Mouse (Mus musculus) hindbrain, embryonic 16.5 days (tissue): ENCODE measurements around the gene Ubox5. TPM values are rescaled to one million over a fixed set of nuclear protein-coding genes. Genes with fewer than 3 reads are reported as not detected.

Experiments
- ATAC-seq: fragments of 200-750 bp; cut with Nextera tagmentation; 2 replicates; pipeline ENCODE4 v1.8.0; 2017; ENCODE audit warnings: moderate TSS enrichment, moderate library complexity
- H3K27ac ChIP-seq: fragments of 300-500 bp; sonication (generic); 2 replicates; pipeline ENCODE4 v1.5.1; 2014; ENCODE audit warnings: low read depth, mild to moderate bottlenecking, control low read depth, low read length, moderate library complexity
- H3K27me3 ChIP-seq: fragments of 300-500 bp; sonication (generic); replicated peaks from 2 replicates; pipeline ENCODE4 v1.6.1; 2014; ENCODE audit warnings: low read length; ENCODE audit not compliant: control insufficient read depth, insufficient read depth
- H3K36me3 ChIP-seq: fragments of 300-500 bp; sonication (generic); 2 replicates; pipeline ENCODE4 v1.6.1; 2014; ENCODE audit warnings: mild to moderate bottlenecking, low read length, moderate library complexity, mixed read lengths; ENCODE audit not compliant: control insufficient read depth, insufficient read depth
- H3K4me1 ChIP-seq: fragments of 300-500 bp; sonication (generic); 2 replicates; pipeline ENCODE4 v1.6.1; 2014; ENCODE audit warnings: low read depth, low read length; ENCODE audit not compliant: control insufficient read depth, insufficient read depth
- H3K4me2 ChIP-seq: fragments of 300-500 bp; sonication (generic); 2 replicates; pipeline ENCODE4 v1.6.1; 2014; ENCODE audit warnings: mild to moderate bottlenecking, low read length, control low read depth, moderate library complexity
- H3K4me3 ChIP-seq: fragments of 300-500 bp; sonication (generic); 2 replicates; pipeline ENCODE4 v1.5.1; 2014; ENCODE audit warnings: mild to moderate bottlenecking, low read length, control low read depth, moderate library complexity
- H3K9ac ChIP-seq: fragments of 300-500 bp; sonication (generic); 2 replicates; pipeline ENCODE4 v1.6.1; 2014; ENCODE audit warnings: low read depth, mild to moderate bottlenecking, control low read depth, low read length, moderate library complexity
- H3K9me3 ChIP-seq: fragments of 300-500 bp; sonication (generic); 2 replicates; pipeline ENCODE4 v1.6.1; 2014; ENCODE audit warnings: mild to moderate bottlenecking, low read length, moderate library complexity; ENCODE audit not compliant: control insufficient read depth
- WGBS: fragments of 180-500 bp; shearing (Covaris S2); extraction: QIAGEN DNeasy Blood & Tissue Kit; methylation state at CpG from one replicate; pipeline ENCODE4 v1.1.7; 2014; 5-methylcytosine and 5-hydroxymethylcytosine counted together
- polyA plus RNA-seq: library from polyadenylated mRNA; unstranded; fragments of >200 nt; fragmentation: Nextera tagmentation; extraction: Ambion mirVana; gene quantifications from 2 replicates; pipeline ENCODE4 v1.2.1, GENCODE M21; 2015

The Ubox5 gene
- polyA plus RNA-seq, 1 experiment from 2014 or later, result 8.9 TPM

DNA sequence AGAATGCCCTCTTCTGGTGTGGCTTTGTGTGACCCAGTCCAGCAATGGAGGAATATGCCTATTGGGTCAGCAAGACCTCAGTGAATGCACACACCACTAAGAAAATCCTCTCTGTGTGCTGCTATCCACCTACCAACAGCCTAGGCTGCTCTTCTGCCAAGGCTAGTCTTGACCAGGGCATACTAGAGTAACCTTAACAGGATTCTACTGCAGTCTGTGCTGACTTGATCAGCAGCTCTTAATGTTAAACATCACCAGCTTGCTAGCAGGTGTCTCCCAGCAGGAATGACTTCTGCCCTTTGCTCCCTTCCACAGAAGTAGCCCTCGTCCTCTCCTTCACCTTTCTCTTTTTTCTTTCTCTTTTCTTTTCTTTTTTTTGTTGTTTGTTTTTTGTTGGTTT, 73.5 kb downstream of the Ubox5 start:
- 82% methylated on average over 1 of the region's 1 CpGs for WGBS

DNA sequence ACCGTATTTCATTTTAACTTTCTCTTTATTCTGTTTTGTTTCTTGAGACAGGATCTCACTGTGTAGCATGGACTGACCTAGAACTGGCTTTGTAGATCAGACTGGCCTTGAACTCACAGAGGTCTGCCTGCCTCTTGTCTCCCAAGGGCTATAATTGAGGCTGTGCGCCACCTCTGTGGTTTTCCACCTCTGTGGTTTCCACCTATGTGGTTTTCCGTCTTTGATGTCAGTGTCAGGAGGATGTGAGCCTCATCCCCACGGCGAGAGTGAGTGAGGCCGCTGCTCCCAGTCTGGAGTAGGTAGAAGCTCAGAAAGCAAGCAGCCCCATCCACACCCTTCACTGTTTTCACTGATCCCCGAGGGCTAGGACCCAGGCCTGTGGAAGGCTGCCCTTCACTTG, 75.0 kb downstream of the Ubox5 start:
- Histone ChIP-seq H3K9me3 (no peaks in the 10 kb centered on the region), H3K4me2 (no peak overlapping the region), H3K4me1 (no peaks in the 10 kb centered on the region), H3K9ac (no peak overlapping the region), H3K36me3 (peaks cover 30% of the 10 kb centered on the region), H3K4me3 (no peak overlapping the region), H3K27me3 (no peaks in the 10 kb centered on the region), H3K27ac (no peak overlapping the region)
- ATAC-seq, result no peak
- WGBS, result 94% methylated on average over 7 of the region's 7 CpGs

More for the DNA sequence above, 73.5 kb downstream of the Ubox5 start:
- Histone ChIP-seq H3K4me3 (no peak overlapping the region), H3K9ac (no peak overlapping the region), H3K27me3 (no peaks in the 10 kb centered on the region), H3K27ac (no peak overlapping the region), H3K9me3 (no peaks in the 10 kb centered on the region), H3K4me1 (no peaks in the 10 kb centered on the region), H3K4me2 (no peak overlapping the region), H3K36me3 (peaks cover 24% of the 10 kb centered on the region)
- no peak for ATAC-seq

DNA sequence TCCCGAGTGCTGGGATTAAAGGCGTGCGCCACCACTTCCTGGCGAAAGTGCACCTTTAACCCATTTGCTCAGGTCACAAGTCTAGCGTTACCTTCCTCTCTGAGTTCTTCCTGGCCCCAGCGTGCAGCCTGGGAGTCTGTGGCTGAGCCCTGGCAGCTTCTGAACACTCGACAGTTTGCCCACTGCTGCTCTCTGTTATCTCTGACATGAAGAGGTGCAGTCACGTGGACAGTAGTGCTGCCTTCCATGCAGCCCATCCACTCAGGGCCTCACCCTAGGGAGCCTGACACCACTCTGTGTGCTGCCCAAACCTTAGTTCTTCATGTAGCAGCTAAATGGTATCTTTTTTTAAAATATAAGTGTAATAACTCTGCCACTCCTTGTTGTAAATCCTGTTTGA, 82.9 kb downstream of the Ubox5 start:
- no peaks in the 10 kb centered on the region for H3K4me1 ChIP-seq
- 93% methylated on average over 8 of the region's 8 CpGs for WGBS
- no peak overlapping the region for H3K9ac ChIP-seq
- H3K27ac ChIP-seq, result no peak overlapping the region
- no peak for ATAC-seq
- no peaks in the 10 kb centered on the region for H3K9me3 ChIP-seq
- no peak overlapping the region for H3K4me2 ChIP-seq
- H3K36me3 ChIP-seq, result peaks cover 52% of the 10 kb centered on the region
- no peak overlapping the region for H3K4me3 ChIP-seq
- H3K27me3 ChIP-seq, result no peaks in the 10 kb centered on the region

GRCm38 (mm10) chr2:130540266-130540665, 89.6 kb downstream of the Ubox5 start:
- Histone ChIP-seq H3K36me3 (peaks cover 39% of the 10 kb centered on the region), H3K4me2 (no peak overlapping the region), H3K27me3 (no peaks in the 10 kb centered on the region), H3K4me3 (no peak overlapping the region), H3K9ac (no peak overlapping the region), H3K4me1 (no peaks in the 10 kb centered on the region), H3K9me3 (no peaks in the 10 kb centered on the region), H3K27ac (no peak overlapping the region)
- 89% methylated on average over 9 of the region's 9 CpGs for WGBS
- no peak for ATAC-seq

Other genes with a start within 250 kb of the Ubox5 start
- gene Cpxm1, start 232.5 kb downstream of the Ubox5 start, polyA plus RNA-seq, result 33.6 and 39.3 TPM in 2 replicates
- gene Gm28372, start 224.8 kb downstream of the Ubox5 start, polyA plus RNA-seq, result not detected in 2 replicates
- gene 1700020A23Rik, start 224.8 kb downstream of the Ubox5 start, polyA plus RNA-seq, result 0.30 and 0.59 TPM in 2 replicates
- gene Tmem239, start 223.6 kb downstream of the Ubox5 start, polyA plus RNA-seq, result 0.12 and 0.28 TPM in 2 replicates
- 104 and 105 TPM in 2 replicates for gene Vps16, start 205.7 kb downstream of the Ubox5 start, polyA plus RNA-seq
- 15.2 and 15.4 TPM in 2 replicates for gene Pced1a, start 205.3 kb downstream of the Ubox5 start, polyA plus RNA-seq
- 134 and 144 TPM in 2 replicates for gene Ptpra, start 179.8 kb downstream of the Ubox5 start, polyA plus RNA-seq
- 103 and 113 TPM in 2 replicates for gene Mrps26, start 66.3 kb downstream of the Ubox5 start, polyA plus RNA-seq
- 0.31 TPM in 1 of 2 replicates, not detected in the other for gene Oxt, start 53.9 kb downstream of the Ubox5 start, polyA plus RNA-seq
- 2.4 TPM in 1 of 2 replicates, not detected in the other for gene Avp, start 47.5 kb downstream of the Ubox5 start, polyA plus RNA-seq
- gene Fastkd5, start within 50 bp of the Ubox5 start, polyA plus RNA-seq, result 9.7 and 10.8 TPM in 2 replicates
- gene Lzts3, start 12.8 kb upstream of the Ubox5 start, polyA plus RNA-seq, result 21.1 and 21.2 TPM in 2 replicates
- 77.4 and 80.3 TPM in 2 replicates for gene Ddrgk1, start 34.6 kb upstream of the Ubox5 start, polyA plus RNA-seq
- 127 and 128 TPM in 2 replicates for gene Itpa, start 37.6 kb upstream of the Ubox5 start, polyA plus RNA-seq
- 0.59 and 0.65 TPM in 2 replicates for gene Slc4a11, start 67.5 kb upstream of the Ubox5 start, polyA plus RNA-seq